Mouse (Mus musculus) midbrain, embryonic 11.5 days (tissue): ENCODE data around the gene Syn2. TPM values are rescaled to one million over a fixed set of nuclear protein-coding genes. Genes with fewer than 3 reads are reported as not detected.

Experiments
- ATAC-seq: fragments of 200-750 bp; cut with Nextera tagmentation; 2 replicates; pipeline ENCODE4 v1.8.0; 2017; ENCODE audit warnings: moderate TSS enrichment, moderate library complexity; ENCODE audit not compliant: low FRiP score
- DNase-seq: peaks from one replicate; pipeline ENCODE4 v3.0.0; 2015; ENCODE audit warnings: low spot score; ENCODE audit errors: missing footprints
- H3K27ac ChIP-seq: fragments of 300-500 bp; sonication (generic); 2 replicates; pipeline ENCODE4 v1.5.1; 2014; ENCODE audit warnings: low read depth, low read length
- H3K27me3 ChIP-seq: fragments of 300-500 bp; sonication (generic); 2 replicates; pipeline ENCODE4 v1.6.1; 2014; ENCODE audit warnings: mild to moderate bottlenecking, low read length, moderate library complexity, mixed read lengths; ENCODE audit not compliant: control insufficient read depth, insufficient read depth
- H3K36me3 ChIP-seq: fragments of 300-500 bp; sonication (generic); 2 replicates; pipeline ENCODE4 v1.6.1; 2014; ENCODE audit warnings: mild to moderate bottlenecking, low read length, moderate library complexity, mixed read lengths; ENCODE audit not compliant: control insufficient read depth, insufficient read depth
- H3K4me1 ChIP-seq: fragments of 300-500 bp; sonication (generic); 2 replicates; pipeline ENCODE4 v1.6.1; 2014; ENCODE audit warnings: low read length; ENCODE audit not compliant: control insufficient read depth, insufficient read depth
- H3K4me2 ChIP-seq: fragments of 300-500 bp; sonication (generic); 2 replicates; pipeline ENCODE4 v1.6.1; 2014; ENCODE audit warnings: mild to moderate bottlenecking, moderate library complexity
- H3K4me3 ChIP-seq: fragments of 300-500 bp; sonication (generic); 2 replicates; pipeline ENCODE4 v1.5.1; 2014; ENCODE audit warnings: low read depth, low read length
- H3K9ac ChIP-seq: fragments of 300-500 bp; sonication (generic); 2 replicates; pipeline ENCODE4 v1.6.1; 2014; ENCODE audit warnings: low read length
- H3K9me3 ChIP-seq: fragments of 300-500 bp; sonication (generic); 2 replicates; pipeline ENCODE4 v1.6.1; 2016; ENCODE audit warnings: low read length; ENCODE audit not compliant: control insufficient read depth
- WGBS: fragments of 180-500 bp; shearing (Covaris S2); extraction: QIAGEN DNeasy Blood & Tissue Kit; methylation state at CpG from one replicate; pipeline ENCODE4 v1.1.7; 2014; 5-methylcytosine and 5-hydroxymethylcytosine counted together
- polyA plus RNA-seq: library from polyadenylated mRNA; unstranded; fragments of >200 nt; fragmentation: Nextera tagmentation; extraction: Ambion mirVana; gene quantifications from 2 replicates; pipeline ENCODE4 v1.2.1, GENCODE M21; 2014

The Syn2 gene
- polyA plus RNA-seq, 1 experiment from 2014 or later = 2.7 TPM

DNA sequence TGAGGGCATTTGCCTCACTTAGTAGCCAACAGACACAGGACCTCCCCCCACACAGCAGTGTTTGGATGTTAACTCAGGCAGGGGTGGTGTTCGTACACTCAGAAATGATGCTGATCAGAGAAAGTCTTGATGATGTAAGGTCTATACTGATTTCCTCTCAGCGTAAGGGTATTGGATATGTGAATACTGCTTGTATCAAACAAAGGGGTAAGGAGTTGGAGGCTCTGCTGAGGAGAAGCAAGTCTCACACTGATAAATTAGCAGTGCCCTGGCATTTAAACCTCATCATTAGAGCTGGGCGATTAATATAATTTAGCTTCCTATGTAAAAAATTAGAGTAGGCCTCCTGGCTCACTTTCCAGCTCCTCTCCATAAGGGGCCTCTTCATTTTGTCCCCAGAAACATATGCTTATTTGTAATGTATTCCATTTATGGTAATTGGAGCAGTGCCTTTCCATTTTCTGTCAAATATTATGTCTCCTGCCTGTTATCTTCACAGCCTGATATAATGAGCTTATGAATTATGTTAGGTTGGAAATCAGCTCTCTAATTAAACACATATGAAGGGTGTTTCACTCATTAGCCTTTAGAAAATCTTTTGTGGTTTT is 31.3 kb downstream of the Syn2 start:
- ATAC-seq = no peak
- no peak overlapping the region for H3K4me3 ChIP-seq
- DNase-seq = peak; percentile 8

GRCm38 (mm10) chr6:115168921-115169320 is 34.2 kb downstream of the Syn2 start:
- H3K9ac ChIP-seq = no peak overlapping the region
- DNase-seq (no peak), ATAC-seq (no peak)
- WGBS = 65% methylated on average over 3 of the region's 3 CpGs
- no peak overlapping the region for H3K27ac ChIP-seq
- no peaks in the 10 kb centered on the region for H3K36me3 ChIP-seq
- no peaks in the 10 kb centered on the region for H3K27me3 ChIP-seq
- H3K4me3 ChIP-seq = no peak overlapping the region
- H3K4me1 ChIP-seq = no peaks in the 10 kb centered on the region
- no peaks in the 10 kb centered on the region for H3K9me3 ChIP-seq
- no peak overlapping the region for H3K4me2 ChIP-seq

More for the DNA sequence above, 31.3 kb downstream of the Syn2 start:
- 81% methylated on average over 3 of the region's 3 CpGs for WGBS
- Histone ChIP-seq H3K27ac (no peak overlapping the region), H3K36me3 (no peaks in the 10 kb centered on the region), H3K4me2 (no peak overlapping the region), H3K9me3 (no peaks in the 10 kb centered on the region), H3K27me3 (no peaks in the 10 kb centered on the region), H3K9ac (no peak overlapping the region), H3K4me1 (no peaks in the 10 kb centered on the region)

DNA sequence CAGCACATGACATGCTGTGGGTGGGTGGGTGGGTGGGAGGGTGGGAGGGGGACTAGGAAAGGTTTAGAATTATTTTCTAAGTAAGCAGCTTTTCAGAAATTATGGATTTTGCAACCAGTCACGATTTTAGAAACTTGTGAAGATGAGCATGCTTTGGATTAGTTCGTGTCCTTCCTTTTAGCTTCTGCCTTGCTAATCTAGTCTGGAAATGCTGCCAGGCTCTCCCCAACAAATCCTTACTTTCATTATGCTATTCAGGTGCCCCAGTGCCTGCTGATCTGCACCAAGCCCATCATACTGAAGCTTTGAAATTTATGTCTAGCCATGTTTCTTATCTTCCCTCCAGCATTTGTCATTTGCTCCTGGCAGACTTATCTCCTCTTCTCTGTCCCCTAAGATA is 34.8 kb downstream of the Syn2 start:
- H3K4me3 ChIP-seq = no peak overlapping the region
- ATAC-seq = no peak
- 71% methylated on average over 2 of the region's 2 CpGs for WGBS

GRCm38 (mm10) chr6:115174845-115175244 is 40.1 kb downstream of the Syn2 start:
- Histone ChIP-seq H3K4me2 (no peak overlapping the region), H3K36me3 (no peaks in the 10 kb centered on the region), H3K27me3 (no peaks in the 10 kb centered on the region), H3K4me3 (no peak overlapping the region), H3K9ac (no peak overlapping the region), H3K9me3 (no peaks in the 10 kb centered on the region), H3K27ac (no peak overlapping the region), H3K4me1 (no peaks in the 10 kb centered on the region)
- WGBS = 38% methylated on average over 3 of the region's 3 CpGs
- no peak for ATAC-seq
- peak; percentile 86 for DNase-seq

More for the DNA sequence above, 34.8 kb downstream of the Syn2 start:
- Histone ChIP-seq H3K36me3 (no peaks in the 10 kb centered on the region), H3K9ac (no peak overlapping the region), H3K27me3 (no peaks in the 10 kb centered on the region), H3K4me1 (no peaks in the 10 kb centered on the region), H3K27ac (no peak overlapping the region), H3K4me2 (no peak overlapping the region), H3K9me3 (no peaks in the 10 kb centered on the region)
- peak; percentile 17 for DNase-seq

DNA sequence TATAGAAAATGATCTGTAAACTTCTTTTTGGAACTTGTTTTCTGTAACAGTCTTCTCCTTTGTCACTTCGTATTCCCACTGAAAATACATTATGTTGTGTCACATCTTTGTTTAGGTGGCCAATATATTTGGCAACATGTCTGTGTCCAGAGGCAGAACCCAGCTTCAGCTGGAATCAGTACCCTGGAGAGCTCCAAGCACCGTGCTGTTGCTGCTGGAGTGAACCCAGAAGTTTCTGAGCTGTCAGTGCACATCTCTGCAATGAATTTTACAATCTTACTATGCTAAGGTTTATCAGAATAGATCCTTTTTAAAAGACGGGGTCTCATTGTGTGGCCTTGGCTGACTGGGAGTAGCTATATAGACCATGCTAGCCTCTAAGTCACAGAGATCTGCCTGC is 44.1 kb downstream of the Syn2 start:
- no peak overlapping the region for H3K4me3 ChIP-seq
- no peak overlapping the region for H3K4me2 ChIP-seq
- no peak overlapping the region for H3K9ac ChIP-seq
- 35% methylated on average over 3 of the region's 3 CpGs for WGBS
- ATAC-seq (no peak), DNase-seq (peak; percentile 68)
- H3K27me3 ChIP-seq = no peaks in the 10 kb centered on the region
- H3K9me3 ChIP-seq = no peaks in the 10 kb centered on the region
- no peaks in the 10 kb centered on the region for H3K36me3 ChIP-seq
- H3K27ac ChIP-seq = no peak overlapping the region
- no peaks in the 10 kb centered on the region for H3K4me1 ChIP-seq

- H3K27me3 ChIP-seq = no peaks in the 10 kb centered on the region
- DNase-seq = peak; percentile 8
- WGBS = 82% methylated on average over 2 of the region's 2 CpGs
These were observed 46.4 kb downstream of the Syn2 start for GRCm38 (mm10) chr6:115181094-115181493.

DNA sequence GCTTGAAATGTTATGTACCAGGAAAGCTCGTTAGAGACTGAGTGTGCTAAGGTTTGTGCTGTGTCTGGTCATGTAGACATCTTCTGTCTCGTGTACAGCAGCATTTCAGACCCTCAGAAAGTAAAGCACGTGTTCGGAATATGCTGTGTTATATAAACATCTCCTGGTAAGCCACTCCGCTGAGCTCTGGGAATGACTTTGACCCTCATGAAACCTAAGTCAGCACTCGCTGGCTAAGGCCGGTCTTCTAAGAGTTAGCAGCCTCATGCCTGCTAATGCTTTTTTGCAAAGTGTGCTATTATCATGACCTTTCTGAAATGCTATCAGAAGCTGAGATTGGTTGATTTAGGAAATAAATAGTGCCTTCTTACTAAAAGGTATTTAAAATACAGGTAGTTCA is 56.4 kb downstream of the Syn2 start:
- WGBS = 75% methylated on average over 7 of the region's 7 CpGs
- DNase-seq = no peak
- ATAC-seq = no peak
- no peak overlapping the region for H3K4me3 ChIP-seq
- H3K27ac ChIP-seq = no peak overlapping the region
- H3K9ac ChIP-seq = no peak overlapping the region
- H3K4me2 ChIP-seq = no peak overlapping the region
- no peaks in the 10 kb centered on the region for H3K4me1 ChIP-seq
- H3K9me3 ChIP-seq = no peaks in the 10 kb centered on the region
- H3K27me3 ChIP-seq = no peaks in the 10 kb centered on the region
- no peaks in the 10 kb centered on the region for H3K36me3 ChIP-seq

More at GRCm38 (mm10) chr6:115181094-115181493, 46.4 kb downstream of the Syn2 start:
- Histone ChIP-seq H3K4me3 (no peak overlapping the region), H3K4me1 (no peaks in the 10 kb centered on the region), H3K27ac (no peak overlapping the region), H3K9me3 (no peaks in the 10 kb centered on the region), H3K9ac (no peak overlapping the region), H3K4me2 (no peak overlapping the region), H3K36me3 (no peaks in the 10 kb centered on the region)
- ATAC-seq = no peak

DNA sequence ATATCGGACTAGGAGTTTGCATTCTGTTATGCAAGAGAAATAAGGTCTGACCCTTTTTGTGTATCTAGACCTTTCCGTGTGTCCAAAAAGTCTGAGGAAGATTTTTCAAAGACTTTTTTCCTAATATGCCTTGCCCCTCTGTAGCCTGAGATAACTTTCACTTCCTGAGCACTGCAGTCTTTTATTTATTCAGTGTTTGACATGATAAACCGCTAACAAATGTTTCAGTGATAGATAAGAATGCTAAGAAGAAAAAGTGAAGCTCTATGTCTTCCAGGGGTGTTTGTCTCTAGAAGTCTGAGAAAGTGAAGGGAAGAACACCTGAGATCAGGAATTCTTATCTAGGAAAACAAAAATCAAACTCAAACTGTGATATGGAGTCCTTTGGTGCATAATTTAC is 66.1 kb downstream of the Syn2 start:
- H3K4me1 ChIP-seq = no peaks in the 10 kb centered on the region
- H3K9me3 ChIP-seq = no peaks in the 10 kb centered on the region
- H3K4me3 ChIP-seq = no peak overlapping the region
- H3K27ac ChIP-seq = no peak overlapping the region
- ATAC-seq (no peak), DNase-seq (no peak)
- H3K4me2 ChIP-seq = no peak overlapping the region
- no peak overlapping the region for H3K9ac ChIP-seq
- WGBS = 86% methylated on average over 3 of the region's 3 CpGs
- H3K36me3 ChIP-seq = no peaks in the 10 kb centered on the region
- no peaks in the 10 kb centered on the region for H3K27me3 ChIP-seq

DNA sequence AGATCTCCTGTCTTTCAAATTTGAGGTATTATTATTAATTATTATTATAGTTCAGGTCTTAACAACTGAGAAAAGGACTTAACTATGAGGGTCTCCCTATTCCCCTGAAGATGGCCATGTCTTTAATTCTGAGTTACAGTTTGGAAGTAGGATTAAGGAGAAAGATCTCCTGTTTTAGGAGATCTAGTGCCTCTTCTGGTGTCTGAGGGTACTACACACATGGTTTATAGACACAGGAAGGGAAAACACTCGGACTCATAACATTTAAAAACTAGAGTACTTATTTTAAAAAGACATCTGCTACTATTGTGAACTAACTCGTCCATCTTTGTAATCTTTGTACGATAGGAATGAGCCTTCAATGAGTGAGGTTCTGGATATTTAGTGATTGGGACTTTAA is 68.3 kb downstream of the Syn2 start:
- no peak overlapping the region for H3K9ac ChIP-seq
- H3K36me3 ChIP-seq = no peaks in the 10 kb centered on the region
- no peaks in the 10 kb centered on the region for H3K9me3 ChIP-seq
- ATAC-seq = no peak
- H3K27ac ChIP-seq = no peak overlapping the region
- WGBS = 71% methylated on average over 3 of the region's 3 CpGs
- no peaks in the 10 kb centered on the region for H3K4me1 ChIP-seq
- no peaks in the 10 kb centered on the region for H3K27me3 ChIP-seq
- no peak overlapping the region for H3K4me3 ChIP-seq
- no peak overlapping the region for H3K4me2 ChIP-seq
- DNase-seq = no peak
